Mouse (Mus musculus) ES-Bruce4 (cell line): ENCODE measurements around the gene Mycbp2.

Source experiments
- CTCF ChIP-seq: IDR thresholded peaks from one replicate; pipeline ENCODE4 v1.8.1; 2011; ENCODE audit warnings: low read depth, low read length
- POLR2A ChIP-seq: IDR thresholded peaks from one replicate; pipeline ENCODE4 v1.8.1; 2011; ENCODE audit warnings: low read length; ENCODE audit not compliant: insufficient read depth

GRCm38 (mm10) chr14:103102246-103102645 lies 244.4 kb downstream of the Mycbp2 start:
- TF ChIP-seq CTCF (no peak), POLR2A (no peak)
